Comparison of ENCODE assay signal across 19 mouse cellular contexts in genomic region chr13:31004458-31004857, GRCm38 (mm10). TPM values are rescaled to one million over a fixed set of nuclear protein-coding genes. Genes with fewer than 3 reads are reported as not detected.
DNase-seq lines count a peak whose midpoint lies in the region; ATAC-seq lines count a peak whose summit lies in the region.
"Had no signal": no experiment of that assay in that cellular context is flagged by ENCODE, and none has a peak within 500 bp of the region (broad histone marks: within the 10 kb centered on the region; RNA-seq: fewer than 3 reads in every experiment).

No protein-coding gene starts in this region.

- no peaks in the 10 kb centered on the region for H3K4me1 ChIP-seq in hindbrain, embryonic 15.5 days (replicated peaks)
- H3K4me1 ChIP-seq in hindbrain, embryonic 14.5 days (replicated peaks; ENCODE audit: control insufficient read depth, insufficient read depth, low read length), result no peaks in the 10 kb centered on the region
- H3K4me1 ChIP-seq in midbrain, embryonic 11.5 days (ENCODE audit: control insufficient read depth, insufficient read depth, low read length), result no peaks in the 10 kb centered on the region
- H3K4me1 ChIP-seq in midbrain, embryonic 14.5 days (ENCODE audit: control insufficient read depth, insufficient read depth, low read length), result no peaks in the 10 kb centered on the region
- no peaks in the 10 kb centered on the region for H3K4me1 ChIP-seq in limb, embryonic 11.5 days (ENCODE audit: control insufficient read depth, insufficient read depth, low read length)

- intact Hi-C loops in gastrocnemius, postnatal 14 days (cut with DNase I; ENCODE audit: low total_unique reads), result no loop called here

- no peak overlapping the region for H3K9ac ChIP-seq in hindbrain, embryonic 15.5 days
- no peak overlapping the region for H3K9ac ChIP-seq in hindbrain, embryonic 14.5 days
- H3K9ac ChIP-seq in midbrain, embryonic 11.5 days (ENCODE audit: low read length), result no peak overlapping the region
- no peak overlapping the region for H3K9ac ChIP-seq in midbrain, embryonic 14.5 days (replicated peaks; ENCODE audit: low read length)
- no peak overlapping the region for H3K9ac ChIP-seq in limb, embryonic 11.5 days (ENCODE audit: low read length)

- ATAC-seq in hindbrain, embryonic 15.5 days (ENCODE audit: low FRiP score, low read depth), result no peak
- no peak for ATAC-seq in hindbrain, embryonic 14.5 days (ENCODE audit: low FRiP score)
- ATAC-seq in midbrain, embryonic 11.5 days (ENCODE audit: low FRiP score), result no peak
- ATAC-seq in midbrain, embryonic 14.5 days (ENCODE audit: low FRiP score, low TSS enrichment), result no peak
- ATAC-seq in limb, embryonic 11.5 days (ENCODE audit: insufficient number of reproducible peaks, low FRiP score, low TSS enrichment, low read depth), result no peak
- ATAC-seq: CD4-positive, CD25-positive, alpha-beta regulatory T cell, adult 4 months had no signal

- no peaks in the 10 kb centered on the region for H3K27me3 ChIP-seq in hindbrain, embryonic 15.5 days
- H3K27me3 ChIP-seq in hindbrain, embryonic 14.5 days (ENCODE audit: control insufficient read depth, insufficient read depth, low read length), result no peaks in the 10 kb centered on the region
- no peaks in the 10 kb centered on the region for H3K27me3 ChIP-seq in midbrain, embryonic 11.5 days (ENCODE audit: control insufficient read depth, insufficient read depth, low read length)
- H3K27me3 ChIP-seq in midbrain, embryonic 14.5 days (ENCODE audit: control insufficient read depth, insufficient read depth, low read length), result no peaks in the 10 kb centered on the region
- H3K27me3 ChIP-seq in limb, embryonic 11.5 days (ENCODE audit: control insufficient read depth, insufficient read depth, low read length), result no peaks in the 10 kb centered on the region

- H3K4me2 ChIP-seq in hindbrain, embryonic 15.5 days, result peak overlapping the region; percentile 2; the same call in 1 of the 2 replicates
- H3K4me2 ChIP-seq in hindbrain, embryonic 14.5 days (replicated peaks), result no peak overlapping the region
- H3K4me2 ChIP-seq in midbrain, embryonic 11.5 days, result no peak overlapping the region
- H3K4me2 ChIP-seq in midbrain, embryonic 14.5 days (ENCODE audit: low read length), result no peak overlapping the region
- H3K4me2 ChIP-seq in limb, embryonic 11.5 days (ENCODE audit: low read depth, severe bottlenecking), result no peak overlapping the region; the same call in 1 of the 2 replicates

- no peaks in the 10 kb centered on the region for H3K36me3 ChIP-seq in hindbrain, embryonic 15.5 days
- no peaks in the 10 kb centered on the region for H3K36me3 ChIP-seq in hindbrain, embryonic 14.5 days (replicated peaks; ENCODE audit: control insufficient read depth, insufficient read depth)
- no peaks in the 10 kb centered on the region for H3K36me3 ChIP-seq in midbrain, embryonic 11.5 days (ENCODE audit: control insufficient read depth, insufficient read depth, low read length)
- H3K36me3 ChIP-seq in midbrain, embryonic 14.5 days (ENCODE audit: control insufficient read depth, insufficient read depth, low read length), result no peaks in the 10 kb centered on the region
- no peaks in the 10 kb centered on the region for H3K36me3 ChIP-seq in limb, embryonic 11.5 days (ENCODE audit: control insufficient read depth, insufficient read depth, low read length)

- WGBS in hindbrain, embryonic 15.5 days, result 74% methylated on average over 12 of the region's 12 CpGs
- 73% methylated on average over 12 of the region's 12 CpGs for WGBS in hindbrain, embryonic 14.5 days
- WGBS in midbrain, embryonic 11.5 days, result 68% methylated on average over 12 of the region's 12 CpGs
- 77% methylated on average over 12 of the region's 12 CpGs for WGBS in midbrain, embryonic 14.5 days
- 28% methylated on average over 12 of the region's 12 CpGs for WGBS in limb, embryonic 11.5 days

- no peaks in the 10 kb centered on the region for H3K9me3 ChIP-seq in hindbrain, embryonic 15.5 days
- H3K9me3 ChIP-seq in hindbrain, embryonic 14.5 days (ENCODE audit: control insufficient read depth, low read length), result no peaks in the 10 kb centered on the region
- no peaks in the 10 kb centered on the region for H3K9me3 ChIP-seq in midbrain, embryonic 11.5 days (ENCODE audit: control insufficient read depth, low read length)
- H3K9me3 ChIP-seq in midbrain, embryonic 14.5 days (ENCODE audit: control insufficient read depth, low read length), result no peaks in the 10 kb centered on the region
- H3K9me3 ChIP-seq in limb, embryonic 11.5 days (ENCODE audit: control insufficient read depth, low read length), result no peaks in the 10 kb centered on the region

- no peak overlapping the region for H3K4me3 ChIP-seq in hindbrain, embryonic 15.5 days
- no peak overlapping the region for H3K4me3 ChIP-seq in hindbrain, embryonic 14.5 days (replicated peaks; ENCODE audit: low read length)
- no peak overlapping the region for H3K4me3 ChIP-seq in midbrain, embryonic 11.5 days (ENCODE audit: low read depth, low read length)
- no peak overlapping the region for H3K4me3 ChIP-seq in midbrain, embryonic 14.5 days (replicated peaks; ENCODE audit: low read depth, low read length)
- no peak overlapping the region for H3K4me3 ChIP-seq in limb, embryonic 11.5 days (ENCODE audit: low read depth, low read length)
- H3K4me3 ChIP-seq: left cerebral cortex, adult 2 months had no signal

- no peak for DNase-seq in hindbrain, embryonic 14.5 days (ENCODE audit: low spot score)
- peak; percentile 73 for DNase-seq in midbrain, embryonic 11.5 days (ENCODE audit: low spot score, missing footprints)
- DNase-seq in midbrain, embryonic 14.5 days, result no peak
- DNase-seq in limb, embryonic 11.5 days (ENCODE audit: low spot score), result peak; percentile 34
- DNase-seq in frontal cortex, postnatal 36 days (ENCODE audit: low spot score in 2 of 2), result no peak
- no peak for DNase-seq in gastrocnemius, postnatal 14 days
- no peak for DNase-seq in adipocyte (ENCODE audit: low spot score)
- DNase-seq: cerebellum, postnatal 36 days; gastrocnemius, postnatal 10 days; kidney, postnatal 4 days; right cerebral cortex, postnatal 14 days had no signal

- no peak overlapping the region for H3K27ac ChIP-seq in hindbrain, embryonic 15.5 days (replicated peaks)
- H3K27ac ChIP-seq in hindbrain, embryonic 14.5 days, result no peak overlapping the region
- H3K27ac ChIP-seq in midbrain, embryonic 11.5 days (ENCODE audit: low read depth, low read length), result no peak overlapping the region
- no peak overlapping the region for H3K27ac ChIP-seq in midbrain, embryonic 14.5 days (replicated peaks; ENCODE audit: low read depth, low read length)
- H3K27ac ChIP-seq in limb, embryonic 11.5 days (replicated peaks; ENCODE audit: low read depth, low read length), result no peak overlapping the region
- H3K27ac ChIP-seq: left cerebral cortex, adult 2 months had no signal

RNA-seq across cellular contexts. Expression of gene Gm5447, which starts 30.5 kb away (rescaled TPM):
- 0.08 TPM in 1 of 2 replicates, not detected in the other for polyA plus RNA-seq in hindbrain, embryonic 15.5 days (2015; fragmentation: Nextera tagmentation; extraction: Ambion mirVana)
- not detected in 2 replicates for polyA plus RNA-seq in hindbrain, embryonic 14.5 days (2014; fragmentation: Nextera tagmentation; extraction: Ambion mirVana)
- not detected in 2 replicates for polyA plus RNA-seq in midbrain, embryonic 11.5 days (2014; fragmentation: Nextera tagmentation; extraction: Ambion mirVana)
- not detected in 2 replicates for polyA plus RNA-seq in midbrain, embryonic 14.5 days (2014; fragmentation: Nextera tagmentation; extraction: Ambion mirVana)
- polyA plus RNA-seq in limb, embryonic 11.5 days (2014; fragmentation: Nextera tagmentation; extraction: Ambion mirVana), result not detected in 2 replicates
- total RNA-seq in gastrocnemius, postnatal 14 days (2021), result not detected
- total RNA-seq: adrenal gland, adult 18-20 months; gastrocnemius, postnatal 10 days; heart, postnatal 25 days; midbrain, postnatal 0 days had no signal
- polyA plus RNA-seq: CD4-positive, CD25-positive, alpha-beta regulatory T cell, adult 4 months; forebrain, embryonic 11.5 days; liver, embryonic 16.5 days; midbrain, postnatal 0 days had no signal

RNA-seq across cellular contexts. Expression of gene Exoc2, which starts 30.6 kb away (rescaled TPM):
- polyA plus RNA-seq in hindbrain, embryonic 15.5 days (2015; fragmentation: Nextera tagmentation; extraction: Ambion mirVana), result 47.9 and 50.0 TPM in 2 replicates
- 58.6 and 59.9 TPM in 2 replicates for polyA plus RNA-seq in hindbrain, embryonic 14.5 days (2014; fragmentation: Nextera tagmentation; extraction: Ambion mirVana)
- 41.3 and 49.9 TPM in 2 replicates for polyA plus RNA-seq in midbrain, embryonic 11.5 days (2014; fragmentation: Nextera tagmentation; extraction: Ambion mirVana)
- 56.2 and 63.1 TPM in 2 replicates for polyA plus RNA-seq in midbrain, embryonic 14.5 days (2014; fragmentation: Nextera tagmentation; extraction: Ambion mirVana)
- 30.9 and 32.7 TPM in 2 replicates for polyA plus RNA-seq in limb, embryonic 11.5 days (2014; fragmentation: Nextera tagmentation; extraction: Ambion mirVana)
- total RNA-seq in gastrocnemius, postnatal 14 days (2021), result 10 to 100 TPM; 12.0 to 12.7 TPM

RNA-seq across cellular contexts. Expression of gene Hus1b, which starts 56.9 kb away (rescaled TPM):
- polyA plus RNA-seq in hindbrain, embryonic 15.5 days (2015; fragmentation: Nextera tagmentation; extraction: Ambion mirVana), result not detected in 2 replicates
- not detected in 2 replicates for polyA plus RNA-seq in hindbrain, embryonic 14.5 days (2014; fragmentation: Nextera tagmentation; extraction: Ambion mirVana)
- 0.14 TPM in 1 of 2 replicates, not detected in the other for polyA plus RNA-seq in midbrain, embryonic 11.5 days (2014; fragmentation: Nextera tagmentation; extraction: Ambion mirVana)
- 0.24 and 0.36 TPM in 2 replicates for polyA plus RNA-seq in midbrain, embryonic 14.5 days (2014; fragmentation: Nextera tagmentation; extraction: Ambion mirVana)
- polyA plus RNA-seq in limb, embryonic 11.5 days (2014; fragmentation: Nextera tagmentation; extraction: Ambion mirVana), result not detected in 2 replicates
- total RNA-seq in gastrocnemius, postnatal 14 days (2021), result under 1 TPM in 1 of 2 experiments, not detected in 1; 0.47 TPM
- total RNA-seq: heart, postnatal 25 days had no signal
- polyA plus RNA-seq: forebrain, embryonic 11.5 days; midbrain, postnatal 0 days had no signal

Comparison
In these comparisons a context has a peak if more than half of its experiments do, and no peak if none do; other contexts are left out.
1. DNase-seq: peak in midbrain, embryonic 11.5 days (single experiment) and limb, embryonic 11.5 days (single experiment); none in hindbrain, embryonic 14.5 days (single experiment), midbrain, embryonic 14.5 days (single experiment), frontal cortex, postnatal 36 days (0 of 2), gastrocnemius, postnatal 14 days (single experiment) and adipocyte (single experiment).